Mouse (Mus musculus) forebrain, embryonic 11.5 days (tissue): ENCODE data around the gene Zbtb39. TPM values are rescaled to one million over a fixed set of nuclear protein-coding genes. Genes with fewer than 3 reads are reported as not detected.

ENCODE experiments used
- ATAC-seq: fragments of 200-750 bp; cut with Nextera tagmentation; replicated peaks from 2 replicates; pipeline ENCODE4 v1.8.0; 2017; ENCODE audit warnings: moderate TSS enrichment; ENCODE audit not compliant: low FRiP score
- DNase-seq: peaks from one replicate; pipeline ENCODE4 v3.0.0-alpha.2; 2017; ENCODE audit warnings: low spot score
- H3K27ac ChIP-seq: fragments of 300-500 bp; sonication (generic); 2 replicates; pipeline ENCODE4 v1.5.1; 2014; ENCODE audit warnings: low read depth, low read length
- H3K27me3 ChIP-seq: fragments of 300-500 bp; sonication (generic); 2 replicates; pipeline ENCODE4 v1.6.1; 2014; ENCODE audit warnings: mild to moderate bottlenecking, low read length, mixed read lengths; ENCODE audit not compliant: control insufficient read depth, insufficient read depth
- H3K36me3 ChIP-seq: fragments of 300-500 bp; sonication (generic); 2 replicates; pipeline ENCODE4 v1.6.1; 2014; ENCODE audit warnings: mild to moderate bottlenecking, low read length, moderate library complexity, mixed read lengths; ENCODE audit not compliant: control insufficient read depth, insufficient read depth
- H3K4me1 ChIP-seq: fragments of 300-500 bp; sonication (generic); replicated peaks from 2 replicates; pipeline ENCODE4 v1.6.1; 2014; ENCODE audit warnings: low read length, mixed read lengths; ENCODE audit not compliant: control insufficient read depth, insufficient read depth
- H3K4me2 ChIP-seq: fragments of 300-500 bp; sonication (generic); 2 replicates; pipeline ENCODE4 v1.6.1; 2014; ENCODE audit warnings: low read depth, mild to moderate bottlenecking, low read length, moderate library complexity, mixed read lengths; ENCODE audit not compliant: severe bottlenecking
- H3K4me3 ChIP-seq: fragments of 300-500 bp; sonication (generic); 2 replicates; pipeline ENCODE4 v1.5.1; 2014; ENCODE audit warnings: low read depth, low read length
- H3K9ac ChIP-seq: fragments of 300-500 bp; sonication (generic); 2 replicates; pipeline ENCODE4 v1.6.1; 2014; ENCODE audit warnings: low read length
- H3K9me3 ChIP-seq: fragments of 300-500 bp; sonication (generic); 2 replicates; pipeline ENCODE4 v1.6.1; 2016; ENCODE audit warnings: low read length, mixed read lengths; ENCODE audit not compliant: control insufficient read depth
- WGBS: fragments of 180-500 bp; shearing (Covaris S2); extraction: QIAGEN DNeasy Blood & Tissue Kit; methylation state at CpG from one replicate; pipeline ENCODE4 v1.1.7; 2014; 5-methylcytosine and 5-hydroxymethylcytosine counted together
- polyA plus RNA-seq: library from polyadenylated mRNA; unstranded; fragments of >200 nt; fragmentation: Nextera tagmentation; extraction: Ambion mirVana; gene quantifications from 2 replicates; pipeline ENCODE4 v1.2.1, GENCODE M21; 2014

Gene Zbtb39
- polyA plus RNA-seq, 1 experiment from 2014 or later: 7.6 TPM

GRCm38 (mm10) chr10:127707721-127708120, 31.6 kb upstream of the Zbtb39 start:
- ATAC-seq (no peak), DNase-seq (peak; percentile 40)
- H3K36me3 ChIP-seq: no peaks in the 10 kb centered on the region
- 90% methylated on average over 7 of the region's 7 CpGs for WGBS
- no peaks in the 10 kb centered on the region for H3K27me3 ChIP-seq
- H3K27ac ChIP-seq: no peak overlapping the region
- H3K4me2 ChIP-seq: no peak overlapping the region
- H3K9me3 ChIP-seq: no peaks in the 10 kb centered on the region
- no peak overlapping the region for H3K4me3 ChIP-seq
- H3K9ac ChIP-seq: no peak overlapping the region
- H3K4me1 ChIP-seq: no peaks in the 10 kb centered on the region

- WGBS: 86% methylated on average over 3 of the region's 3 CpGs
- Histone ChIP-seq H3K27me3 (no peaks in the 10 kb centered on the region), H3K4me2 (no peak overlapping the region), H3K9ac (no peak overlapping the region), H3K4me3 (no peak overlapping the region), H3K9me3 (no peaks in the 10 kb centered on the region), H3K4me1 (no peaks in the 10 kb centered on the region), H3K36me3 (no peaks in the 10 kb centered on the region), H3K27ac (no peak overlapping the region)
- no peak for DNase-seq
- no peak for ATAC-seq
Measured at GRCm38 (mm10) chr10:127708850-127709370, 30.4 kb upstream of the Zbtb39 start.

DNA sequence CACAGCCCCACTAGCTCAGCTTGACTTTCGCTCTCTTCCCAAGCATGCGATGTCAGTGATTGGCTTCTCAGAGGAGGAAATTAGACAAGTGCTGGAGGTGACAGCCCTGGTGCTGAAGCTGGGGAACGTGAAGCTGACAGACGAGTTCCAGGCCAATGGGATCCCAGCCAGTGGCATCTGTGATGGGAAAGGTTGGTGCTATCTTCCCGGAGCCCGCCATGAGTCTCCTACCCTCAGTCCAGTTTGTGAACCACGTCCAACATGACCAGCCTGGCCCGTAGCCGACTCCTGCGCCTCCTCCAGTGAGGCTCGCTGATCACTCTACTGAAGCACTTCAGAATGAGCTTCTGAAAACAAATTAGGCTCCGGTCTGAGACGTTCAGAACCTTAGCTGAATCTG, 29.0 kb upstream of the Zbtb39 start:
- H3K4me1 ChIP-seq: no peaks in the 10 kb centered on the region
- H3K9me3 ChIP-seq: no peaks in the 10 kb centered on the region
- no peaks in the 10 kb centered on the region for H3K36me3 ChIP-seq
- H3K9ac ChIP-seq: no peak overlapping the region
- no peaks in the 10 kb centered on the region for H3K27me3 ChIP-seq
- H3K4me2 ChIP-seq: no peak overlapping the region
- no peak overlapping the region for H3K4me3 ChIP-seq
- DNase-seq (no peak), ATAC-seq (no peak)
- WGBS: 81% methylated on average over 13 of the region's 13 CpGs
- H3K27ac ChIP-seq: no peak overlapping the region

- Histone ChIP-seq H3K4me3 (no peak overlapping the region), H3K4me2 (no peak overlapping the region), H3K27me3 (no peaks in the 10 kb centered on the region), H3K4me1 (no peaks in the 10 kb centered on the region), H3K9ac (no peak overlapping the region), H3K36me3 (no peaks in the 10 kb centered on the region), H3K9me3 (no peaks in the 10 kb centered on the region), H3K27ac (no peak overlapping the region)
- 76% methylated on average over 6 of the region's 6 CpGs for WGBS
- ATAC-seq (no peak), DNase-seq (peak; percentile 39)
Measured at GRCm38 (mm10) chr10:127712736-127713135, 26.6 kb upstream of the Zbtb39 start.

DNA sequence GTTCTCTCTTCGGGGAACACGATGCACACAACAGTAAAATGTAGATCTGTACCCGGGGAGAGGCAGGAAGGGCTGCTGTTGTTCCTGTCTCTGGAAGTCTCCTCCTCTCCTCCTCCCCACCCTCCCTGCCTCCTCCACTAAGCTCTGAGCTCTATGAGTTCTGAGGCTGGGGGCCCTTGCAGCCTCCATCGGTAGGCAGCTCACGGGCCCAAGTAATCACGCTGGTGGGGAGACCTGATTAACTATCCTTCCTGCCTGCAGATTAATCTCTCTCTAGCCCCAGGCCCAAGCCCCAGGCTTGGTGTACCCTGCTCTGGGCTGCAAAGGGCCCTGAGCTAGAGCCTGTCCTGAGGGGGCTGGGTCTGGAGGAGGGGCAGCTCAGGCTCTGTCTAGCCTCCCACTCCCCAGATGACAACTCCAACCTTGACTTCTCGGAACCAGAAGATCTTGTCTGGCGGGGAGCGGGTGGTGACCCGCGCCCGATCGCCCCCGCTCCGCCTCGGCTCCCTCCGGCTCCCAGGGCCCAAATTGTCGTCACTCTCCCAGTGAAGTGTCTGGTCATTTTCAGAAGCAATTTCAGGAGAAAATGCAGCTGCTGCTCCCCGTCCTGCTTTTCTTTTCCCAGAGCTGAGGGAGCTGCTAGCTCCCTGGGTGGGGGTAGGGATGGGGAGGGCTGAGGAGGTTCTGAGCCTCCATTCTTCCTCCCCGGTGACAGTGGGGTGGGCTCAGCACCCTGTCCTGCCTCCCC, 17.5 kb upstream of the Zbtb39 start:
- Histone ChIP-seq H3K9me3 (no peaks in the 10 kb centered on the region), H3K4me3 (no peak overlapping the region), H3K9ac (peak overlapping the region; percentile 35), H3K27ac (no peak overlapping the region), H3K36me3 (no peaks in the 10 kb centered on the region), H3K27me3 (peaks cover 7% of the 10 kb centered on the region), H3K4me2 (peak overlapping the region; percentile 8; the same call in 1 of the 2 replicates), H3K4me1 (peaks cover 13% of the 10 kb centered on the region; the same call in 1 of the 2 replicates)
- 14% methylated on average over 20 of the region's 20 CpGs for WGBS
- DNase-seq: no peak
- no peak for ATAC-seq

DNA sequence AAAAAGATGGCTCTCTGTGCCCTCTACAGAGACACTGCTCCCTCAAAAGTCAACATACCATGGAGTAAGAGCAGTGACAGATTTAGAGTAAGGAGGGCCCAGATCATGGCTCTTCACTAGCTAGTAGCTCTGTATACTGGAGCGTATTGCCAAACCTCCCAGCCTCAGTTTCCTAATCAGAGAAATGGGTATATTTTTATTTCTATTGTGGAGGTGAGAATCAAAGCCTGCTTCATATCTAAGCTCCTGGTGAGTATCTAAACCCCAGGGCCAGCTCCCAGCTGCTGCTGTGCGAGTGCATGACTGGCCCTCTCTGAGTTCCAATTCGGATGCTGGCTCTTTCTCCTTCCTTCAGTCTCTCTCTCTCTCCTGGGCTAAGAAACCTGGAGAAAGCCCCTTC, 15.2 kb upstream of the Zbtb39 start, which contains the start of gene Tac2:
TSS of gene Tac2 (plus strand) at position 301 of the 400 bp plus-strand sequence.
- Histone ChIP-seq H3K27me3 (peaks cover 18% of the 10 kb centered on the region), H3K4me3 (no peak within 1 kb of the TSS), H3K27ac (no peak within 1 kb of the TSS), H3K36me3 (no peaks in the 10 kb centered on the region), H3K9ac (no peak within 1 kb of the TSS), H3K9me3 (no peaks in the 10 kb centered on the region), H3K4me1 (peaks cover 13% of the 10 kb centered on the region; the same call in 1 of the 2 replicates), H3K4me2 (no peak within 1 kb of the TSS)
- 83% methylated on average over 3 of the region's 3 CpGs for WGBS
- ATAC-seq (no peak), DNase-seq (no peak)

- Histone ChIP-seq H3K27me3 (peaks cover 22% of the 10 kb centered on the region), H3K9me3 (no peaks in the 10 kb centered on the region), H3K36me3 (no peaks in the 10 kb centered on the region), H3K9ac (no peak overlapping the region), H3K4me2 (no peak overlapping the region), H3K4me3 (no peak overlapping the region), H3K27ac (no peak overlapping the region), H3K4me1 (peaks cover 15% of the 10 kb centered on the region; the same call in 1 of the 2 replicates)
- DNase-seq (no peak), ATAC-seq (no peak)
- WGBS: 88% methylated on average over 4 of the region's 4 CpGs
Measured at GRCm38 (mm10) chr10:127725136-127725535, 14.2 kb upstream of the Zbtb39 start.

- ATAC-seq: no peak
- H3K4me1 ChIP-seq: peaks cover 3% of the 10 kb centered on the region; the same call in 1 of the 2 replicates
- 85% methylated on average over 8 of the region's 8 CpGs for WGBS
Measured at GRCm38 (mm10) chr10:127728437-127728836, 10.9 kb upstream of the Zbtb39 start.

More at GRCm38 (mm10) chr10:127728437-127728836, 10.9 kb upstream of the Zbtb39 start:
- H3K4me3 ChIP-seq: no peak overlapping the region
- no peaks in the 10 kb centered on the region for H3K36me3 ChIP-seq
- no peak overlapping the region for H3K27ac ChIP-seq
- H3K27me3 ChIP-seq: peaks cover 17% of the 10 kb centered on the region
- H3K9me3 ChIP-seq: no peaks in the 10 kb centered on the region
- H3K9ac ChIP-seq: no peak overlapping the region
- no peak overlapping the region for H3K4me2 ChIP-seq
- no peak for DNase-seq
